Mouse (Mus musculus) heart, adult 2 months (tissue): ENCODE data around the gene Cdc42ep4. TPM values are rescaled to one million over a fixed set of nuclear protein-coding genes. Genes with fewer than 3 reads are reported as not detected.

ENCODE experiments used
- DNase-seq, 2 experiments: peaks; one replicate each; pipeline ENCODE4 v3.0.0; 2021
- H3K27ac ChIP-seq: fragments of 200-600 bp; 2 replicates; pipeline ENCODE4 v1.8.1; 2022
- H3K27me3 ChIP-seq: fragments of 200-500 bp; 2 replicates; pipeline ENCODE4 v1.6.1; 2012; ENCODE audit warnings: mild to moderate bottlenecking, low read length, inconsistent platforms, mixed read lengths; ENCODE audit not compliant: control insufficient read depth, insufficient read depth
- H3K36me3 ChIP-seq: fragments of 200-500 bp; 2 replicates; pipeline ENCODE4 v1.6.1; 2012; ENCODE audit warnings: low read length, inconsistent platforms; ENCODE audit not compliant: control insufficient read depth, insufficient read depth
- H3K4me1 ChIP-seq: fragments of 200-500 bp; 2 replicates; pipeline ENCODE4 v1.6.1; 2011; ENCODE audit warnings: low read length; ENCODE audit not compliant: control insufficient read depth, insufficient read depth
- H3K4me3 ChIP-seq: fragments of 200-600 bp; 2 replicates; pipeline ENCODE4 v1.8.1; 2022
- H3K79me2 ChIP-seq: fragments of 200-500 bp; replicated peaks from 2 replicates; pipeline ENCODE4 v1.6.1; 2012; ENCODE audit warnings: mild to moderate bottlenecking, inconsistent platforms, low read length, moderate library complexity, mixed read lengths; ENCODE audit not compliant: control insufficient read depth, insufficient read depth
- H3K9ac ChIP-seq: fragments of 200-500 bp; 2 replicates; pipeline ENCODE4 v1.6.1; 2012; ENCODE audit warnings: low read depth, mild to moderate bottlenecking, control low read depth, inconsistent platforms, low read length, mixed read lengths
- CTCF ChIP-seq: fragments of 200-600 bp; IDR thresholded peaks from 2 replicates; pipeline ENCODE4 v1.8.1; 2022; ENCODE audit warnings: antibody characterized with exemption, mild to moderate bottlenecking, moderate library complexity
- EP300 ChIP-seq: fragments of 200-500 bp; IDR thresholded peaks from 2 replicates; pipeline ENCODE4 v1.6.1; 2011; ENCODE audit warnings: low read depth, low read length, control low read depth; ENCODE audit not compliant: insufficient read depth
- POLR2A ChIP-seq: fragments of 200-500 bp; IDR thresholded peaks from 2 replicates; pipeline ENCODE4 v1.6.1; 2011; ENCODE audit warnings: mild to moderate bottlenecking, low read depth, low read length, control low read depth; ENCODE audit not compliant: insufficient read depth
- WGBS: fragments of 180-500 bp; shearing (Covaris S2); methylation state at CpG from one replicate; pipeline ENCODE4 v1.1.7; 2018; 5-methylcytosine and 5-hydroxymethylcytosine counted together
- intact Hi-C: fragments of 180-260 bp; cut with DNase I; formaldehyde crosslinking; loops from one replicate; pipeline ENCODE4 v1.15.1; 2025
- polyA plus RNA-seq: library from polyadenylated mRNA; depleted of rRNA; stranded (reverse); fragments of >200 nt; gene quantifications from 2 replicates; pipeline ENCODE4 v1.2.3, GENCODE M21; 2012
- total RNA-seq, 2 experiments: library from RNA; stranded (reverse); gene quantifications; 2 replicates each; pipeline ENCODE4 v1.2.3; 2021

The Cdc42ep4 gene
- total and polyA plus RNA-seq, 3 experiments = 12.9 to 23.2 (median 20.6) TPM

DNA sequence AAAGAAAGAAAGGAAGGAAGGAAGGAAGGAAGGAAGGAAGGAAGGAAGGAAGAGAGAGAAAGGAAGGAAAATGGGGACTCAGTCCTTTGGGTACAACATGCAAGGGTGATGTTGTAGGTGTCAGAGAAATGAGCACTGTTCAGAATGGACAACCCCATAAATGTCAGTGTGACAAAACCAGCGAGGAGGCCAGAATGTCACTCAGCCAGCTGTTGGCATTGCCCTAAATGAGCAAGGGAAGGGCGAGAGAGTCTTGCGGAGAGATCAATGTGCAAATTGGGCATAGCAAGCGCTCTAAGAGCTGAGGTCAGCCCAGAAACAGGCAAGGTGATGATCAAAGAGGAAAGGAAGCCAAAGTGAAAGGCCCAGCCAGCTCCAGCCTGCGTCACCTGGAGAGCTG, 21.5 kb upstream of the Cdc42ep4 start:
- Histone ChIP-seq H3K27ac (no peak overlapping the region), H3K4me3 (no peak overlapping the region), H3K9ac (no peak overlapping the region), H3K36me3 (no peaks in the 10 kb centered on the region), H3K27me3 (no peaks in the 10 kb centered on the region), H3K79me2 (no peaks in the 10 kb centered on the region), H3K4me1 (peaks cover 4% of the 10 kb centered on the region)
- intact Hi-C loops = no loop called here
- 96% methylated on average over 5 of the region's 5 CpGs for WGBS
- DNase-seq = no peak
- TF ChIP-seq EP300 (no peak), CTCF (no peak), POLR2A (no peak)

DNA sequence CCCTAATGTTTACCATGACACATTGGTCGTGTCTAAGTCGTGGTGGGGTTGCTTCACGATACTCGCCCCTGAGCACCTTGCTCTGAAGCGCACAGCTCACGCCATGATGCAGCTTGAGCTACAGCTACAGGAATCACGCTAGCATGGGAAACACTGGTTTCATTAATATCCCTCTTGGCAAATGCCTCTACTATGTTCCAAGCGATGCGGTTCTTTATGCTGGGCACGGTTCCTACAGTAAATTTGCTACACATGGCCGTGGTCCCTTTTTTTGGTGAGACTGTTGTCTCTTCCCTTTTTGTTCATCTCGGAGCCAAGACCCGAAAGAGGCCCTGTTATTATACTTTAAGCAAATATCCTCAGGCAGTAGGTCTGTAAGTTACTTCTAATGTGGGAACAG, 19.5 kb upstream of the Cdc42ep4 start:
- TF ChIP-seq CTCF (no peak), POLR2A (no peak)
- Histone ChIP-seq H3K4me3 (no peak overlapping the region), H3K27me3 (no peaks in the 10 kb centered on the region), H3K36me3 (no peaks in the 10 kb centered on the region), H3K9ac (no peak overlapping the region), H3K79me2 (no peaks in the 10 kb centered on the region), H3K27ac (no peak overlapping the region), H3K4me1 (peaks cover 6% of the 10 kb centered on the region)
- WGBS = 88% methylated on average over 13 of the region's 13 CpGs
- no peak for DNase-seq
- intact Hi-C loops = no loop called here

DNA sequence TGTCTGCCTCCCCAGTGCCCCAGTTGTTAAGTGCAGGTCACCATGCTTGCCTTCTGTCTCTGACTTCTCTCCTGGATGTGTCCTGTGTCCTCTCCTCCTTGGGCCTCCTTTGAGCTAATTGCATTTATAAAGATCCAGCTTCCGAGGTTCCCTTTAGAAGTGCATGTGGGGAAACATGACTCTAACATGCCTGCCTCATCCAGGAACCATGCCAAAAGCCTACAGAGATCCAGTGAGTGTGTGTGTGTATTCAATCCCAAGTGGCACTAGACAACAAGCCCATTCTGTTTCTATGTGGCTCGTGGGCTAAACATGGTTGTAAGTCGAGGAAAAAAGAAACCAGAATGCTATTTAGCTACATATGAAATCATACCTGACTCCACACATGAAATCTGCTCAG, 16.7 kb upstream of the Cdc42ep4 start:
- WGBS = 70% methylated on average over 3 of the region's 3 CpGs
- no peaks in the 10 kb centered on the region for H3K79me2 ChIP-seq
- intact Hi-C loops = no loop called here

DNA sequence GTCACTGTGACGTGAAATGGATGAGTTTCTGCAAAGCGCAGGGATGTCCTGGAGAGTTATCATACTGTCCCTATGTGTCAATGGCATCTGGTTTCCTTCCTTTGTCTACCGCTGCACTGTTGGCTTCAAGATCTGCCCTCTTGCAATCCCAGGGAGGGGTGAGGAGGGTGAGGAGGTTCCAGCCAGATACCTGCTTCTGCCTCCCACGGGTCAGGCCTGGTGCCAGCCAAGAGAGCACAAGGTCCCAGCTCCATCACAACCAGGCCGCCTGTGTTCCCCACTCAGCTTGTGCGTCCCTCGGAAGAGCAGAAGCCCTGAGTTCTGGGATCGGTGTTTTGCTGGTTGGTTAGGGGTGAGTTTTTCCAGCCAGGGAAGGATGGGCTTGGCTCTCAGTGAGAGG, 15.6 kb upstream of the Cdc42ep4 start:
- Histone ChIP-seq H3K27ac (peak overlapping the region; percentile 58), H3K9ac (peak overlapping the region; percentile 26), H3K4me1 (peaks cover 6% of the 10 kb centered on the region), H3K27me3 (no peaks in the 10 kb centered on the region), H3K4me3 (no peak overlapping the region), H3K36me3 (no peaks in the 10 kb centered on the region), H3K79me2 (no peaks in the 10 kb centered on the region)
- TF ChIP-seq EP300 = no peak
- TF ChIP-seq POLR2A = peak; percentile 40; the same call in 1 of the 2 replicates
- intact Hi-C loops = no loop called here
- whole genome bisulfite sequencing = 33% methylated on average over 8 of the region's 8 CpGs
- no peak for DNase-seq

More for the DNA sequence above, 16.7 kb upstream of the Cdc42ep4 start:
- Histone ChIP-seq H3K36me3 (no peaks in the 10 kb centered on the region), H3K27me3 (no peaks in the 10 kb centered on the region), H3K9ac (no peak overlapping the region), H3K4me3 (no peak overlapping the region), H3K27ac (no peak overlapping the region), H3K4me1 (peaks cover 6% of the 10 kb centered on the region)
- DNase-seq = no peak
- TF ChIP-seq CTCF = no peak
- no peak for TF ChIP-seq EP300
- TF ChIP-seq POLR2A = no peak

DNA sequence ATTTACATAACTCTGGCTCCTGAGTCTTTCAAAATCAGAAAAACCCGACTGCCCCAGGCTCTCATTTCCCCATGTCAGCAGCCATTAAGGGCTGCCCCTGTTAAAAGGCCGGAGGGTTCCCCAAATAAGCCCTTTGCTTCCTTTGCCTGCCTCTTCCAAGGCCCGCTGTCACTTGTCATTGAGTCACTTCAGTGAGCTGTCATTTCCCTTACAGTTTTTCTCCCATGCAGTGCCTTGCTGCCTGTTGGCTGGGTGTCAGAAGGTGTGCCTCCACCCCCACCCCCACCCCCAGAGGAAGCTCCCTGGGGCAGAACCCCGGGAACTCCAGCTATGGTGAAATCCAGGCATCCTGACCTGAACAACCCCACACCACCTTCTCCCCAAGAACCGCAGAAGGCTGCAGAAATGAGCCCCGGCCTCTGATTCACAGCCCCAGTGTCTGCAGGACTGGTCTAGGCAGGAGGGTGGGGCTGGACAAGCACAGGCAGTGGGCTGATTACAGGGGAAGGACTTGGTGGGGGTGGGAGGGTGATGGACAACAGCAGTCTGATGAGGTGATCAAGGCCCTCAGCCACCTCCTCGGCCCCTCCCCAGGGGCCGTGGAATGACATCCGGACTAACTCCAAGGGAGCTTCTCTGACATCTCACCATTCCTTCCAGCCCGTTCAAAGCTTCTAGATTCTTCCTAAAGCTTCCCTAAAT, 14.8 kb upstream of the Cdc42ep4 start:
- intact Hi-C loops = no loop called here
- 34% methylated on average over 10 of the region's 10 CpGs for WGBS
- TF ChIP-seq CTCF = no peak
- Histone ChIP-seq H3K27ac (peak overlapping the region; percentile 58), H3K4me3 (no peak overlapping the region), H3K4me1 (peaks cover 6% of the 10 kb centered on the region), H3K36me3 (no peaks in the 10 kb centered on the region), H3K79me2 (no peaks in the 10 kb centered on the region), H3K27me3 (no peaks in the 10 kb centered on the region), H3K9ac (no peak overlapping the region)
- no peak for DNase-seq

DNA sequence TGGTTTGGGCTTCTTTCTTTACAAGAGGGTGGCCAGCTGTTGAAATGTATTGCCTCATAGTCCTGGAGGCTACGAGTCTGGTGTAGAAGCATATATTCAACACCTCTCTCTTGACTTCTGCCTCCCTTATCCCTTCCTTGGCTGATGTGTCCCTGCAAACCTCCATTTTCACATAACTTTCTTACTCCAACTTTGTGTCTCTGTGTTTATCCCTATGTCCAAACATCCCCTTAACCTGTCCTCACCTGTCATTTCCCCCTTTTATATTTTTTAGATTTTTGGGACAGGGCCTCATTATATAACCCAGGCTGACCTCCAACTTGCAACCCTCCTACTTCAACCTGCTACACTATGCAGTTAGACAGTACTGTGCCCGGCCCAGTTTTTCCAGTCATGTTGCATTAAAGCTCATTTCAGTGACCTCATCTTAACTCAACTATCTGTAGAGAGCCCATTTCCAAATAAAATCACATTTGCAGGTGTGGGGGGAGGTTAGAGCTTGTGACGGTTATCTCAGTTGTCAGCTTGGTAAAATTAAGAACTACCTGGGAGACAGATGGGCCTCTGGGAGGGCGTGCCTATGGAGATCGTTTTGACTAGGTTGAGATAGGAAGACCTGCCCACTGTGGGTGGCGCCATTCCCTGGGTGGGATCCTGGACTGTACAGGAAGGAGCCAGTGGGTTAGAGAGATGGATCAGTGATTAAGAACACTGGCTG, 12.6 kb upstream of the Cdc42ep4 start:
- TF ChIP-seq POLR2A (no peak), CTCF (no peak), EP300 (no peak)
- DNase-seq = no peak
- intact Hi-C loops = no loop called here
- no peaks in the 10 kb centered on the region for H3K79me2 ChIP-seq
- no peak overlapping the region for H3K9ac ChIP-seq
- no peaks in the 10 kb centered on the region for H3K27me3 ChIP-seq
- H3K36me3 ChIP-seq = no peaks in the 10 kb centered on the region
- H3K27ac ChIP-seq = no peak overlapping the region
- H3K4me3 ChIP-seq = no peak overlapping the region
- H3K4me1 ChIP-seq = peaks cover 6% of the 10 kb centered on the region
- 92% methylated on average over 6 of the region's 6 CpGs for WGBS
